Mouse (Mus musculus) lung, embryonic 15.5 days (tissue): ENCODE measurements at regions not wholly inside any gene's neighbourhood (a gene's known extent, or its start where the extent isn't known, plus 50 kb on each side); places are given as distances from the start of the nearest gene placed in this dataset.

Experiments used
- ATAC-seq: fragments of 200-750 bp; cut with Nextera tagmentation; 2 replicates; pipeline ENCODE4 v1.8.0; 2017; ENCODE audit warnings: moderate number of reproducible peaks, borderline replicate concordance; ENCODE audit not compliant: low FRiP score, low TSS enrichment; ENCODE audit errors: extremely low read depth
- H3K27ac ChIP-seq: fragments of 300-500 bp; sonication (generic); 2 replicates; pipeline ENCODE4 v1.5.1; 2015; ENCODE audit warnings: moderate library complexity, mild to moderate bottlenecking, inconsistent platforms
- H3K27me3 ChIP-seq: fragments of 300-500 bp; sonication (generic); 2 replicates; pipeline ENCODE4 v1.6.1; 2015; ENCODE audit warnings: inconsistent platforms
- H3K36me3 ChIP-seq: fragments of 300-500 bp; sonication (generic); 2 replicates; pipeline ENCODE4 v1.6.1; 2015; ENCODE audit warnings: inconsistent platforms
- H3K4me1 ChIP-seq: fragments of 300-500 bp; sonication (generic); 2 replicates; pipeline ENCODE4 v1.6.1; 2015; ENCODE audit warnings: inconsistent platforms
- H3K4me2 ChIP-seq: fragments of 300-500 bp; sonication (generic); 2 replicates; pipeline ENCODE4 v1.6.1; 2015; ENCODE audit warnings: inconsistent platforms, mild to moderate bottlenecking, moderate library complexity
- H3K4me3 ChIP-seq: fragments of 300-500 bp; sonication (generic); 2 replicates; pipeline ENCODE4 v1.5.1; 2015; ENCODE audit warnings: mild to moderate bottlenecking, inconsistent platforms
- H3K9ac ChIP-seq: fragments of 300-500 bp; sonication (generic); 2 replicates; pipeline ENCODE4 v1.6.1; 2015; ENCODE audit warnings: inconsistent platforms
- H3K9me3 ChIP-seq: fragments of 300-500 bp; sonication (generic); 2 replicates; pipeline ENCODE4 v1.6.1; 2016; ENCODE audit warnings: inconsistent platforms
- WGBS: fragments of 180-500 bp; shearing (Covaris S2); methylation state at CpG from one replicate; pipeline ENCODE4 v1.1.7; 2015; 5-methylcytosine and 5-hydroxymethylcytosine counted together

GRCm38 (mm10) chr1:65439129-65439528 lies 157.3 kb downstream of the Pth2r start:
- Histone ChIP-seq H3K4me3 (no peak overlapping the region), H3K4me1 (no peaks in the 10 kb centered on the region), H3K36me3 (no peaks in the 10 kb centered on the region), H3K27ac (no peak overlapping the region), H3K9me3 (no peaks in the 10 kb centered on the region), H3K9ac (no peak overlapping the region), H3K27me3 (no peaks in the 10 kb centered on the region), H3K4me2 (no peak overlapping the region)
- no peak for ATAC-seq
- 92% methylated on average over 2 of the region's 2 CpGs for WGBS

GRCm38 (mm10) chr1:65440156-65440555 lies 158.3 kb downstream of the Pth2r start:
- WGBS: 70% methylated on average over 3 of the region's 3 CpGs
- Histone ChIP-seq H3K9me3 (no peaks in the 10 kb centered on the region), H3K4me2 (no peak overlapping the region), H3K27ac (no peak overlapping the region), H3K36me3 (no peaks in the 10 kb centered on the region), H3K4me3 (no peak overlapping the region), H3K4me1 (no peaks in the 10 kb centered on the region), H3K9ac (no peak overlapping the region), H3K27me3 (no peaks in the 10 kb centered on the region)
- 0 out of 2 replicates have a peak, but pooled peaks have one; percentile 42 for ATAC-seq
